Mouse (Mus musculus) cerebellum, postnatal 14 days (tissue): ENCODE measurements at regions not wholly inside any gene's neighbourhood (a gene's known extent, or its start where the extent isn't known, plus 50 kb on each side); places are given as distances from the start of the nearest gene placed in this dataset.
"Not testable (repeated sequence)": the region's sequence is repeated elsewhere in the genome, so short reads cannot be mapped to it uniquely, and the experiment has no call there.

Source experiments
- DNase-seq, 2 experiments: peaks; one replicate each; pipeline ENCODE4 v3.0.0; 2021; ENCODE audit warnings: mixed read lengths in 2 of 2

DNA sequence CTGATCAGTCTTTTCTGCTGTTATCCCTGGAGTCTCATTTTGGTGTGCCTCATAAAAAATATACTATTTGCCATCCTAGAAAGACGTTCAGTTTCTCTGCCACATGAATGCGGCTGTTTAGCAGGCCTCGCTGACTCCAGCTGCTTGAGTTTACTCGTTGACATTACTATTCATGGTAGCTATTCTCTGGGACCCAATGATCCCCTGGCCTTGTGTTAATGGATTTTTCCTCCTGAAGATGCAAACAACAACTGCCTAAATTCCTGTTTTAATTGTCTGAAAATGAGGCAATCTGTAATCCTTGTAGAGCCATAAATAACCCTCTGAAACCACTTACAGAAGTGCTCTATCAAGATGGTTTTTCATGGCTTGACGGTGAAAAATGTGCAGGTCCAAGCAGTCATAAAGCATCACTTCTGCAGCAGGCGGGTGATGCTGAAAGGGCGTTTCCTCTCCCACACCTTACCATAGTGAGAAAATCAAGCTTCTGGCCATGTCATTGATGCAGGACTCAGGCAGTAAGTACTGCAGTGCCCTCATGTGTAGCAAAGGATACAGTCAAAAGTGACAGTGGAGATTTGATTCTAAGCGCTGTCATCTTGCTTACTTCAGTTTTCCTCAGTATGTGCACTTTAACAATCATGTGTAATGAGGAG, 419.7 kb upstream of the Lrp1b start:
- no peak for DNase-seq

DNA sequence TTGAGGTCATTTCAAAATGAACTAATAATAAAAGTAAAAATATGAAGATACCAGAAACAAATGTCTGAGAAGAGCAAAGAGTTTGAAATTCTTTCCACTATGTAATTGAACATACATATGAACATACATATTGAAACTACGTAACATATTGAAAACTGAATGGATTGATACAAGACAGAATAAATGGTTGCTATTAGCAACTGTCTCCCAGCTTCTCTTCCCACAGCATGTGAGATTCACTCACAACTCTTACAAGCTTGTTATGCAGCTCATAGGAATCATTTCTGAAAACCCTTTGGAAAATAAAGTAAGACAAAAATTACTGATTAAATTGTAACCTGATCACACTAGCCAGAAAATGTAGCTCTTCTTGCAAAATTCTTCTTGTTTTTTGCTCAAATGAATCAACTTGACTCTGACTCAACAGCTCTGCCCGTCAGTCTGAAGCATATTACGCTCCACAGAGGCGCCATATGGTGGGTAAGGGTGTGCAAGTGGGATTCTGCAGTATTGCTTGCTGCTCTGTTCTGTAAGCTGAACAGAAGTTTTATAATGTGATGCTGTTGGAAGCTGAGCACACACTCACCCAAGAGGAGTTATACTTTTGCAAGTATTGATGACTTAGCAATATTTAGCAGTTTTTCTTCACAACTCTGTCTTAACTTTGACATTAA, 444.3 kb upstream of the Lrp1b start:
- peak; percentile 4 to 12 for DNase-seq

DNA sequence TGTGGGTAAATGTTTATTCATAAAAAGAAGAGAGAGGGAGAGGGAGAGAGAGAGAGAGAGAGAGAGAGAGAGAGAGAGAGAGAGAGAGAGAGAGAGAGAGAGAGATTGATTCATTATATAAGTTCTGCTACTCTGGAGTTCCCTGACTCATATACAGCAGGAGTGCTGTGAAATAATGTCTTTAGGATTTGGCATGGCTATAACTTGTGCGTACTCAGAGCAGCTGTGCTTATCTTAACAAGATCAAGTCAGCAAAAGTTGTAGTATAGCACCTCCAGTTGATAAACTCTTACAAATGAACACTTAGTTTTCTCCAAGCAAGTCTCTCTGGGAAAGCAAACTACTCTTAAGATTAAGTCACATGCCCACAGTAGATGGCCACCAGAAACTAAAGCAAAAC, 435.3 kb upstream of the Kynu start:
- DNase-seq, result no peak

DNA sequence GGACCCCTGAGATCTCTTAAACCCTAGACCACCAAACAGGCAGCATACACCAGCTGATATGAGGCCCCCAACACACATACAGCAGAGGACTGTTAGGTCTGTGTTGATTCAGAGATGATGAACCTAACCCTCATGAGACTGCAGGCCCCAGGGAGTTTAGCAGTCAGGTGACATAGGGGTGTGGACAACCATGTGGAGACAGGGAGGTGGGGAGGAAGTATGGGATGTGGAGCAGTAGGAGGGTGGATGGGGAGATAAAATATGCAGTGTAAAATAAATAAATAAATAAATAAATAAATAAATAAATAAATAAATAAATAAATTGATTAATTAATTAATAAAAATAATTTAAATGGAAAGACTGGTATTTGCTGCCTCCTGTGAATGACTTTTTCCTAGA, 401.6 kb upstream of the Kynu start:
- DNase-seq, result no peak

DNA sequence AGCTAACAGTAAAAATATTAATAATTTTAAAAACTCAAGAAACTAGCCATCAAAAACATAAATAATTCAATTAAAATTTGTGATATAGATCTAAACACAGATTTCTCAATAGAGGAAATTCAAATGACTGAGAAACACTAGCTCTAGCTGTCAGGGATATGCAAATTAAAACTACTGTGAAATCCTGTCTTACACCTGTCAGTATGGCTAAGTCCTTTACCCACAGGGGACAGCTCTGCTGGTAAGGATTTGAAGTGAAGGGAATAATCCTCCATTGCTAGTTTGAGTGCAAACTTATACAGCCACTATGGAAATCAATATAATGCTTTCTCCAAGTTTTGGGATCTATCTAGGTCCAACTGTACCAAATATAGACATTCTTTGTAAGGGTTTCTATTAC, 373.0 kb upstream of the Kynu start:
- no peak for DNase-seq

DNA sequence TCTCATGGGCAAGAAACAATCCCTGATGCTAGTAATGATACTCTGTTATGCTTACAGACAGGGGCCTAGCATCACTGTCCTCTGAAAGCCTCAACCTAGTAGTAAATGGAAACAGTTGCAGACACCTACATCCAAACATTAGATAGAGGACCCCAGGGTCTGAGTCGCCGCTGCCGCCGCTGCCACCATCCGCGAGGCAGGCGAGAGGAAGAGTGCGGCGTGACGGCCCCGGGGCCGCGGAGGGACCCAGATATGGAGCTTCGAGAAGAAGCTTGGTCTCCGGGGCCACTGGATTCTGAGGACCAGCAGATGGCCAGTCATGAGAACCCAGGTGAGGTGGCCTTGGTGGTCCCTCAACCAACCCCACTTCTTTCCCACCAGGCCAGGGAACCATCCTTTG, 359.6 kb upstream of the Kynu start:
- not testable (repeated sequence) for DNase-seq

DNA sequence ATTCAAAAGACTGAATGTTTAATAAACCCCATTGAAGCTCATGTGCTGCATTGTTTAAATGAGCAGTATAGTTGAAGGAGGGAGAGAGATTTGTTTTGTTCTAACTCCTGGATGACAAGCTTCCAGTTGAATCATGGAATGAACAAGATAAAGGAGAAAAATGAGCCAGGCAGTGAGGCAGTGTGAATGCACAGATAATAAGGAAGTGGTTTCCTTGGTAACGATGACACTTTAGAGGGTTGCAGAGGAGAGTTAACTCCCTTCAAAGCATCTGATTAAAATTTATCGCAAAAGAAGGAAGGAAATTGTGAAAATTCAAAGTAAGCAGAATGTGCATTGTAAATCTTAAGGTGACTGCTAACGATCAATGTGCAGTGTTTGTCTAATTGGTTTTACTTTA, 346.9 kb upstream of the Kynu start:
- no peak for DNase-seq

DNA sequence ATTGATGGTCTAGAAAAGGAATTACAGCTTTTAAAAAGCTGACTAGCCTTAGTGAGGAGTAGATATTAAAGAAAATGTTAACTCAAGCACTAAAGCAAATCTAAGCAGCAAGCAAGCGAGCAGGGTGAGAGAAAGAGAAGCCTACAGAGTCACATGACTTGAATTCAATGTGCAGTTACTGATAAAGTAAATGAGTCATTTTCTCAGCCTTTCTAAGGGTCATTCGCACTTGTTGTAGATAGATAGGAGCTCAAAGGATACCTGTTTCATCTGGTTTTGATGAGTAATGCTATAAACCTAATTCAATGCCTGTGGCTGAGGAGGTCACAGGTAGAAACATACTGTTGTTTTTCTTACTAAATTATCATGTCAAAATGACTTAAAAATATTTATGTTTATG, 341.2 kb upstream of the Kynu start:
- DNase-seq, result no peak

DNA sequence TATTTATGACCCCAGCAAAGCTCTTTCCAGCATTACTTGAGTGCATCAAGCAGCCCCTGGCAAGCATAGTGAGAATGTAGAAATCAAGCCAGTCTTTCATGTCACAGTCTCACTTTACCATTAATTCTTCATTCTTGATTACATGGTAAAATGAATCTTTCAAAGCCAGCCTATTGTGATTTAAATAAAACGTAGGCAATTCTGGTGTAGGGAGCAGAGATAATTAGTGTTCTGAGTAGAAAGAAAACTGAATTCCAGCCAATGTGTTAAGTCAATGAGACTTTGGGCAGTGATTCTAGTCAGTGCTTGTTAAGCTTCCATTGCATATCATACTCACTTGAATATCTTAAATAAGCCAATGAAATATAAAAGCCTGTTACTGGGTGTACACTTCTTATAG, 338.0 kb upstream of the Kynu start:
- no peak for DNase-seq

DNA sequence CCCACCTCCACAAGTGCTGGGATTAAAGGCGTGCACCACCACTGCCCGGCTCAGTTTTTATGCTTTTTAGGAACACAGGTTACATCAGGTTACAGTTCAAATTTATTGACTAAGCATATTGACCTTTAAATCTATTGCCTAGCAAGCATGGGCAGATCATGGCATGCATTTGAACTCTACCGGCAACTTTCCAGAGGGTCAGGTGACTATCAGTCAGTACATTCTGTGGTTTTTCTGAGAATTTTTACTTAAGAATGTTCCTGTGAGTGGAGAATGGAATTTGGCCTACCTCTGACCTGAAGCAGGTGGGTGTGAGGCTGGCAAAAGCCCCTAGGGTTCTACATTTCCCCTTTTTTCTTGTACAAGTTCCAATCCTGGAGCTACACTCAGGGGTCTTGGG, 332.4 kb upstream of the Kynu start:
- no peak for DNase-seq

DNA sequence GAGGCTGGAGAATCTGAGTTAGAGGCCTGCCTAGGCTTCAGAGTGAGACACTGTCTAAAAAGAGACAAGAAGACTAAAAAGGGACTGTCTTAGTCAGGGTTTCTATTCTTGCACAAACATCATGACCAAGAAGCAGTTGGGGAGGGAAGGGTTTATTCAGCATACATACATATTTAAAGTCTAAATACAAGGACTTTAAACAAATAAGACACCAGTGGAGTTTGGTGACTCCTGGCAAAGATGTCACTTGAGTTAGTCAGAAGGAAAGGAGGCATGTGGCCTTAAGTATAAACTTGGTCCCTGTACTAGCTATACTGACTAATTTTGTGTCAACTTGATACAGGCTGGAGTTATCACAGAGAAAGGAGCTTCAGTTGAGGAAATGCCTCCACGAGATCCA, 330.4 kb upstream of the Kynu start:
- not testable (repeated sequence) for DNase-seq

DNA sequence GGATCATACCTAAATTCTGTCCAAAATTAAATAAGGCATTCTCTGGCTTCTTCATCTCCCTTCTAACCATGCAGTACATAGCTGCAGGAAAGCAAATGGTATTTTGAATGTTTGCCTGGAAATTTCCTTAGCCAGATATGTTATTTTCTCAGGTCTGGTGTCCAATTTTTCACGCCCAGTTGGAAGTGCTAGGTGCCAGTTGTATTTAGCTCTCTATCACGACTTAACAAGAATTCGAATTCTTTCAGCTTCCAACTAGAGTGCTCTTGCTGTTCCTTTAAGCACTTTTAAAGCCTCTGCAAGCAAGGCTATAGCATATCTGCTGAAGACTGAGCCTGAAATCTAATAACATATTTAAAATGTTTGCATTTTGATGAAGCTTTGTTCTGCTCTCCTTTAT, 308.3 kb upstream of the Kynu start:
- DNase-seq, result peak; percentile 35 to 56

DNA sequence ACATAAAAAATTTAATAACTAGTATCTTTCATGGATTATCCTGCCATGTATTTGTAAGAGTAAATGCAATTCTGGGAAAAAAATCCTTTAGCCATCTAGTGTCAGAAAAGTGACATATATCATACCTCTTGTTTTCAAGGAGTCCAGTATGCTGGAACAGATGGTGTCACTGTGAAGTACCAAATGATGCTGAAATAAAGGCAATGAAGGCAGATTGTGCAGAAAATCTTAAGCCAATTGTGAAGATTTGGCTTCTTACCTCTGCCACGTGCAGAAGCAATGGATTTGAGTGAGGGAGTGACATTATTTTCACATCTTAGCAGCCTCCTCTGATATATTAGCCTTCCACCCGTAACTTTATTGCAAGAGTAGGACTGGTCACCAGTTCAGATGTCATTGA, 306.5 kb upstream of the Kynu start:
- peak; percentile 11 to 51 for DNase-seq

DNA sequence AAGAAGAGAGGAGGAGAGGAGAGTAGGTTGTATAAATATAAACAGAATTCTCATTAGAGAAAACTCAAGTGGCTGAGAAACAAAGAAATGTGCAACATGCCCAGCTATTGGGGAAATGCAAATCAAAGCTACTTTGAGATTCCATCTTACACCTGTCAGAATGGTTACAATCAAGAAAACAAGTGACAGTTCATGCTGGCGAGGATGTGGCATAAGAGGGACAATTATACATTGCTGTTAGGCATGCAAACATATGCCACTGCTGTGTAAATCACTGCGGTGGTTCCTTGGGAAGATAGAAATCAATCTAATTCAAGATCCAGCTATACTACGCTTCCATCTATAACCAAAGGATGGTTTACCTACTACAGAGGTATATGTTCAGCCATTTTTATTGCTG, 300.4 kb upstream of the Kynu start:
- DNase-seq, result no peak

DNA sequence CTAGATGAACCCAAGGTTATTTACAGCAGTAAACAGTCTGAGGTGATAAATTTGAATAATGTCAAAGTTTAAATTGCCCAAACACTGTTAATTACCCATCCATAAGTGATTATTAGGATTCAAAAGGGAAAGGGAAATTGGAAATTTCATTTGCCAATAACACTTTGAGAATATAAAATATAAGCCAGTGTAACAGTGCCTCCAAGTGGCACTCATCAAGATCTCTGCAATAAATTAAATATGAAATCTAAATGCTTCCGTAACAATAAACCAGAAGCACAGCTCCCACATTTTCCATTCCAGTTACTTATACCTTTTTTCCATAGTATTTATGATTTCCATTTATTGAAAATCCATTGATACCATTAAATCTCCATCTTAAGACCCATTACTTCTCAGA, 284.3 kb upstream of the Kynu start:
- DNase-seq, result peak in 1 of 2 experiments; percentile 22

DNA sequence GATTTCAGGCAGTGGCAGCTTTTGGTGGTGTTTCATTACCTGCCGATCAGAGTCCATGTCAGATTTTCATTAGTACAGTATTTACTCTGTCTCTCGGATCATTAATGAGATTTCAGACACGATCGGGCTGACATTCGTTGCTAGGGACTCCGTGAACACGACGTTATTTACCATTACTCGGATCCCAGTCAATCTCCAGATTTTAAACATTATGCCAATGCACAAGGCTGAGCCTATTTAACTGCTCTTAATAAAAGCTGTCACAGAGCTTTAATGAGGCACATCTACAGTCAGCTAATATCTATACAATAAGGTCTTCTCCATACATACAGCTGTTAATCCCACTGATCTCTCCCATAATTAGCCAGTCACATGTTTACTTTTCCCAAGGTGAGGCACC, 283.0 kb upstream of the Kynu start:
- DNase-seq, result no peak

DNA sequence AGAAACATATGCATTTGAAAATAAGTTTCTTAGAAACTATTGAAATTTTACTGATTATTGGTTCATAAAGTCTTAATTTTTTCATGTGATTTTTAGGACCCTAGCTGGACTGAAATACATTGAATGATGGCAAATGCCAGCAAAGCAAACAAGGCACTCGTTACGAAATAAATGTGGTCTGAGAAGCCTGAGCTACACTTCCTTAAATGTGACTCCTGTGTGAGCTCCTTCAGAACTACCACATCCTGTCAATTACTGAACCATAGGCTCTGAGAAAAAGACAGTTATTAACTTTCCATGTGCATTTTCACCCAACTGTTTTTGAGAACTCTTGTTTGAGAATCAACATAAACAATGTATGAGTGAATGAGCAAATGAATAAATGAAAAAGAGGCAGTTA, 281.1 kb upstream of the Kynu start:
- no peak for DNase-seq

DNA sequence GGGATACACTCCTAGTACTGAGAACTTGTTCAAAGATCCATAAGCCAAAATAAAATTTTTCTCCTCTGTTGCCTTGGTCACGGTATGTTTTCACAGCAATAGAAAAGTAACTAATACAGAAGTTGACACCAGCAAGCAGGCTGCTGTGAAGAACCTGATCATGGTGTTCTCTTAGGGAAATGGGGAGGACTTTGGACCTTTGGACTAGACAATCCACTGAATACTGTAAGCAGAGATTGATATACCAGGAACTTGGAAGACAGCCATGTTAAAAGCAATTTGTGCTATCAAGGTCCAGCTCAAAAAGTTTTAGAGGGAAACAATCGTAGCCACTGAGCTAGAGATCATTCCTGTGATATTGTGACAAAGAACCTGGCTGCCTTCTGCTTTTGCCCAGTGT, 259.3 kb upstream of the Kynu start:
- no peak for DNase-seq

DNA sequence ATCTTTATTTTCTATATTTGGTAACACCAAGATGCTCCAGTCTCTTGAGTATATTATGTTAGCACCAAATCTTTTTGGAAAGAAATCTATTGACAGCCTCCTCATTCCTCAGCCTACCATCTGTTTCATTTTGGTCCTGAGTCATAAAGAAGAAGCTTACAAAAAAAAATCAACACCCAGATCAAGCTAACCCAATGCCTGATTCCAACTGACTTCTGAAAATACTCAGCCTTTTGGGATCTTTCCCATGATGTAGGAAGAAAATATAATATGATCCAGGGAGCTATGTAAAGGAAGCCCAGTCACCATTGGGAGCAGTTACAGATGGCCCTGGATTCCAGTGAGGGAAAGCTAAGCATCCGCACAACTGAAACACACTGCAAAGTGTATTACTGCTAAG, 231.3 kb upstream of the Kynu start:
- DNase-seq, result peak in 1 of 2 experiments; percentile 23

DNA sequence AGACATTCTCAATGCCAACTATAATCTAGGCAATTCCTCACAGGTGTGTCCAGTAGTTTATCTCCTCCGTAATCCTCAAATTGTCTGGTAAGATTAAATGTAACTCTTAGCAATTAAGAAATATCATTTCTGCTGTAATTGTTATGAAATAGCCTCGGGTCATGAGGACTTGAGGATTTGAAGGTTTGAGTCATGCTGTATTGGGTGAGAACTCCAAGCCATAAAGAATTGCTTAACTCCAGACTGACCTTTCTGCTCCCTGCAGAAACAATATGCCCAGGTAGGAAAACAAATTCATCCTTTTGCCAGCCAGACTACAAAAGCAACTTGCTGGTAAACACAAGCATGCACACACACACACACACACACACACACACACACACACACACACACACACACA, 190.8 kb upstream of the Kynu start:
- DNase-seq, result no peak

DNA sequence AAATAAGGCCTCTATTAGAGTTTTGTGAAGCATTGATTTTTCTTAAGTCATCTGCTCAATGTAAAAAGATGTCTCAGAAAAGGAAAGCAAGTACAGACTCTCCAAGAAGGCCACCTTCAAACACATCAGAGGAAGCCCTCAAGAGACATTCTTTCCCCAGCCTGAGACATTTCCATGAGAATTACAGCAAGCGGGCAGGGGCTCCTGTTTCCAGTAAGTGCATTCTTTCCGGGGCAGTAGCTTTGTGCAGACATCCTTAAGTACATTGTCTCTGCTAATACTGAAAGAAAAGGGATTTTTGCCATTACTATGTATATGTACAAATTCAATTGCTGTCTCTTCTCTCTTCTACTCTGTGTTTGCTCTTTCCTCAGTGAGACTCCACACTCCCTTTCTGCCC, 189.3 kb upstream of the Kynu start:
- DNase-seq, result no peak

DNA sequence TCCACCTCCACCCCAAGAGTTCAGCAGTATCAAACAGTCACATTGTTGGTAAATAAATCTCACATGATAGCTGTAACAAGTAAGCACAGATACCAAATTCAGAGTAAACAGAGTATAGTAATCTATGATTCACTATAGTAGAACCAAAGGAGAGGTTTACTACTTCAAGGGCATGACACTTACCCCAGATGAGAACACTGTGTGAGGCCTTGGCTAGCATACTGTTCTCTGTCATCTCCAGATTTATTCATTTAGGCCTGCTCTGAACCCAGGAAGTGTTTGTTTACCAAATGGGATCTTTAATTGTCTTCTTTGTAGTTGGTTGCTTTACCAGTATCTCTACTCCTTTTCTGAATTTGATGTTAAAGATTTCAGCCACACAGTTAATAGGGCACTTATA, 151.8 kb upstream of the Kynu start:
- no peak for DNase-seq

DNA sequence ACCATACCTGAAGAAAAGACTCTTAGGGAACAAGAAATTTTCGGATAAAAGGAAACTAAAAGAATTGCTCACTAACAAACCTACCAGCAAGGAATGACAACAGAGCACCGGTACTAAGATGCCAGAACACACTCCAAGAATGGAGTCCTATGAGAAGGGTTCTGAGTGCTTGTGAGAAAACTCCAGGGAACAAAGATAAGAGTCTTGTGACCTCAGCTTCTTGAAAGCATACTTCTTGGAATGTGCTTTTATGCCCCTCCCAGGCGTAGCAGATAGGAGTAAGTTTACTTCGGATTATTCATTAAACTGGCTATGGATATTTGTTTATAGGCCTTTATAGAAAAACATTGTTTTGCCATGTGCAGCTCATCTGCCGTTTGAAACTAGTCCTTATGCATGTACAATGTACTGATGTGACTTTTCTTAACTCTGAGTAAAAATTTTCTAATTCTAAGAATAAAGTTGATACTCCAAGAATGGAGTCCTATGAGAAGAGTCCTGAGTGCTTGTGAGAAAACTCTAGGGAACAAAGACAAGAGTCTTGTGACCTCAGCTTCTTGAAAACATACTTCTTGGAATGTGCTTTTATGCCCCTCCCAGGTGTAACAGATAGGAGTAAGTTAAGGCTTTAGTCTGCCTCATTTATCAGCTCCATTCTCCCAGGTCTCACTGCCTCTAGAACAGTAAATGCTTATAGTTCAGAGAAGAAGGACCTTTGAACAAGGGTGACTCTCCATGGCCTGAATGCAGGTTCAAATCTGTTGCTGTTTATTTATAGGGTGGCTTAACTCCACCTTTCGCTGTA, 150.8 kb upstream of the Kynu start:
- no peak for DNase-seq

DNA sequence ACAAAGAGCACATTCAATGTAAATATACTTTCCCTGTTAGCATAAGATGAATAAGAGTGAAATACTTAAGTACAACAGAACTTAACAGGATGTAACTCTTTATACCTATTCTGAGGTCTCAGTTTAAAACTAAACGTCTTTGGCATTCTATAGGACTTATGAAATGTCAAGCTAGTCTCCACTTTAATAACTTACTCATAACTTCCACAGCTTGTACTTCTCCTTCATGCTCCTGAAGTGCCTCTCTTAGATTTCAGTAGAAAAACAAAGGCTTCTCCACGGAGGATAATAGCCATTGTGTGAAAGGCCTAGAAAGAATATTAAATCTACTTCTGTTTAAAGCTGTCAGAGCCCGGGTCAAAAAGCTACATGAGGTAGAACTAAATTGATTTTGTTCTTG, 117.9 kb upstream of the Kynu start:
- no peak for DNase-seq
